Mouse (Mus musculus): Measurements from ENCODE around the gene Vmn1r174. TPM values are rescaled to one million over a fixed set of nuclear protein-coding genes. Genes with fewer than 3 reads are reported as not detected.

Gene Vmn1r174
- total RNA-seq (2023): not detected

GRCm38 (mm10) chr7:23751970-23752369, at the start of gene Vmn1r174:
Gene Vmn1r174 (plus strand): TSS chr7:23752270.

GRCm38 (mm10) chr7:23810543-23810942, 58.5 kb downstream of the Vmn1r174 start, which contains the start of gene Vmn1r175:
Gene Vmn1r175 (minus strand): TSS chr7:23810643.

Other genes with a start within 250 kb of the Vmn1r174 start
- gene Vmn1r167, start 245.1 kb upstream of the Vmn1r174 start, total RNA-seq (2023): not detected
- gene Vmn1r168, start 212.5 kb upstream of the Vmn1r174 start, total RNA-seq (2023): not detected
- gene Vmn1r169, start 176.7 kb upstream of the Vmn1r174 start, total RNA-seq (2023): not detected
- gene Vmn1r170, start 146.1 kb upstream of the Vmn1r174 start, total RNA-seq (2023): not detected
- not detected for gene Vmn1r171, start 121.5 kb upstream of the Vmn1r174 start, total RNA-seq (2023)
- not detected for gene Vmn1r172, start 94.0 kb upstream of the Vmn1r174 start, total RNA-seq (2023)
- gene Vmn1r173, start 51.6 kb upstream of the Vmn1r174 start, total RNA-seq (2023): not detected
- gene Vmn1r175, start 58.4 kb downstream of the Vmn1r174 start, total RNA-seq (2023): not detected
- gene Vmn1r176, start 85.1 kb downstream of the Vmn1r174 start, total RNA-seq (2023): not detected
- not detected for gene Vmn1r177, start 114.2 kb downstream of the Vmn1r174 start, total RNA-seq (2023)
- gene Vmn1r178, start 139.7 kb downstream of the Vmn1r174 start, total RNA-seq (2023): not detected
- gene Vmn1r179, start 174.7 kb downstream of the Vmn1r174 start, total RNA-seq (2023): not detected
- gene Vmn1r180, start 198.4 kb downstream of the Vmn1r174 start, total RNA-seq (2023): not detected
- not detected for gene Vmn1r181, start 222.3 kb downstream of the Vmn1r174 start, total RNA-seq (2023)
- not detected for gene V1rd19, start 249.4 kb downstream of the Vmn1r174 start, total RNA-seq (2023)

Data from B cell, adult 67 days (primary cell).